Mouse (Mus musculus) myocyte (in vitro differentiated cells): ENCODE measurements at regions not wholly inside any gene's neighbourhood (a gene's known extent, or its start where the extent isn't known, plus 50 kb on each side); places are given as distances from the start of the nearest gene placed in this dataset.

Experiments
- E2F4 ChIP-seq: IDR thresholded peaks from one replicate; pipeline ENCODE4 v1.6.1; 2011; ENCODE audit warnings: mild to moderate bottlenecking, control low read depth, moderate library complexity; ENCODE audit not compliant: insufficient read depth
- MAX ChIP-seq: IDR thresholded peaks from one replicate; pipeline ENCODE4 v1.6.1; 2011; ENCODE audit warnings: low read depth, mild to moderate bottlenecking, control low read depth
- POLR2A ChIP-seq: IDR thresholded peaks from one replicate; pipeline ENCODE4 v1.6.1; 2011; ENCODE audit warnings: low read depth, mild to moderate bottlenecking, control low read depth, moderate library complexity; ENCODE audit not compliant: insufficient read length
- POLR2AphosphoS2 ChIP-seq: IDR thresholded peaks from one replicate; pipeline ENCODE4 v1.6.1; 2011; ENCODE audit warnings: low read depth, control low read depth; ENCODE audit not compliant: insufficient read length
- SRF ChIP-seq: IDR thresholded peaks from one replicate; pipeline ENCODE4 v1.6.1; 2011; ENCODE audit warnings: low read depth; ENCODE audit not compliant: control insufficient read depth, insufficient read length
- TCF12 ChIP-seq: IDR thresholded peaks from one replicate; pipeline ENCODE4 v1.6.1; 2011; ENCODE audit warnings: mild to moderate bottlenecking, control low read depth; ENCODE audit not compliant: poor library complexity, insufficient read depth, severe bottlenecking
- USF1 ChIP-seq: IDR thresholded peaks from one replicate; pipeline ENCODE4 v1.6.1; 2011; ENCODE audit warnings: low read depth, mild to moderate bottlenecking, control low read depth, moderate library complexity

DNA sequence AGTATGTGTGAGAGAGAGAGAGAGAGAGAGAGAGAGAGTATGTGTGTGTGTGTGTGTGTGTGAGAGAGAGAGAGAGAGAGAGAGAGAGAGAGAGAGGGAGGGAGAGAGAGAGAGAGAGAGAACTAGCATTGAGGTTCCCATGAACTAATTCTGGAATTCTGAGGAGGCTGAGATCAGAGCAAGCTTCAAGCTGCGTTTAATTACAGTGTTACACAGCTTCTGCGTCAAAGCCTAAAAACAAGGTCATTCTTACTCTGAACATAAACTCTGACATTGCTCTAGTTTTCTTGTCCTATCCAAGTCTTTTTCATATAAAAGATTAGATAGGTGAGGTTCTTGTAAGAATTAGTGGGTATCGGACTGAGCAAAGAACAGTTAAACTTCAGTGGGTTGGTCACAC is 744.1 kb upstream of the Klhl29 start:
- TF ChIP-seq POLR2A (no peak), USF1 (no peak), POLR2AphosphoS2 (no peak), MAX (no peak), E2F4 (no peak), SRF (no peak), TCF12 (no peak)
